Mouse (Mus musculus) C2C12 (cell line): ENCODE results near the gene Nuak1. TPM values are rescaled to one million over a fixed set of nuclear protein-coding genes. Genes with fewer than 3 reads are reported as not detected.

ENCODE experiments used
- H3K27me3 ChIP-seq: one replicate; pipeline ENCODE4 v1.6.1; 2011; ENCODE audit not compliant: control insufficient read depth, insufficient read depth, insufficient read length
- H3K36me3 ChIP-seq: one replicate; pipeline ENCODE4 v1.6.1; 2011; ENCODE audit not compliant: control insufficient read depth, insufficient read depth
- H3K4me3 ChIP-seq: one replicate; pipeline ENCODE4 v1.5.1; 2011; ENCODE audit warnings: mild to moderate bottlenecking, control low read depth; ENCODE audit not compliant: poor library complexity, insufficient read depth, severe bottlenecking
- H3K79me2 ChIP-seq: one replicate; pipeline ENCODE4 v1.6.1; 2011; ENCODE audit not compliant: control insufficient read depth, insufficient read depth
- H3K79me3 ChIP-seq: one replicate; pipeline ENCODE4 v1.6.1; 2011; ENCODE audit warnings: low read depth, control low read depth
- H3ac ChIP-seq: one replicate; pipeline ENCODE3; 2011; ENCODE audit warnings: low read depth; ENCODE audit not compliant: control insufficient read depth, insufficient read length
- CEBPB ChIP-seq: IDR thresholded peaks from one replicate; pipeline ENCODE4 v1.6.1; 2011; ENCODE audit warnings: low read depth, mild to moderate bottlenecking, control low read depth, moderate library complexity
- CTCF ChIP-seq: IDR thresholded peaks from one replicate; pipeline ENCODE4 v1.5.1; 2011; ENCODE audit not compliant: control insufficient read depth, insufficient read depth, insufficient read length
- FOSL1 ChIP-seq: IDR thresholded peaks from one replicate; pipeline ENCODE4 v1.8.0; 2011; ENCODE audit warnings: mild to moderate bottlenecking, low read length; ENCODE audit not compliant: poor library complexity, insufficient read depth, severe bottlenecking
- MAX ChIP-seq: IDR thresholded peaks from one replicate; pipeline ENCODE4 v1.6.1; 2011; ENCODE audit warnings: mild to moderate bottlenecking, control low read depth
- MYOD1 ChIP-seq: IDR thresholded peaks from one replicate; pipeline ENCODE4 v1.6.1; 2011; ENCODE audit warnings: low read depth; ENCODE audit not compliant: control insufficient read depth, insufficient read length
- MYOG ChIP-seq: IDR thresholded peaks from one replicate; pipeline ENCODE4 v1.6.1; 2011; ENCODE audit not compliant: control insufficient read depth, insufficient read length; ENCODE audit errors: extremely low read depth
- USF1 ChIP-seq: IDR thresholded peaks from one replicate; pipeline ENCODE4 v1.6.1; 2011; ENCODE audit warnings: low read depth, mild to moderate bottlenecking, control low read depth, moderate library complexity
- polyA plus RNA-seq: library from polyadenylated mRNA; unstranded; fragments of >200 nt; fragmentation: generic; extraction: Trizol; gene quantifications from one replicate; pipeline ENCODE4 v1.2.1, GENCODE M21; 2012; ENCODE audit warnings: missing spikeins

Nuak1 gene
- polyA plus RNA-seq, 1 experiment: 15.2 TPM

GRCm38 (mm10) chr10:84397276-84397675, 43.1 kb downstream of the Nuak1 start:
- H3K4me3 ChIP-seq: no peak overlapping the region
- no peaks in the 10 kb centered on the region for H3K36me3 ChIP-seq
- H3K79me2 ChIP-seq: peaks cover 27% of the 10 kb centered on the region
- no peak for TF ChIP-seq MYOG
- peak; percentile 25 for TF ChIP-seq MAX
- H3ac ChIP-seq: no peak overlapping the region
- H3K79me3 ChIP-seq: no peaks in the 10 kb centered on the region
- no peaks in the 10 kb centered on the region for H3K27me3 ChIP-seq

DNA sequence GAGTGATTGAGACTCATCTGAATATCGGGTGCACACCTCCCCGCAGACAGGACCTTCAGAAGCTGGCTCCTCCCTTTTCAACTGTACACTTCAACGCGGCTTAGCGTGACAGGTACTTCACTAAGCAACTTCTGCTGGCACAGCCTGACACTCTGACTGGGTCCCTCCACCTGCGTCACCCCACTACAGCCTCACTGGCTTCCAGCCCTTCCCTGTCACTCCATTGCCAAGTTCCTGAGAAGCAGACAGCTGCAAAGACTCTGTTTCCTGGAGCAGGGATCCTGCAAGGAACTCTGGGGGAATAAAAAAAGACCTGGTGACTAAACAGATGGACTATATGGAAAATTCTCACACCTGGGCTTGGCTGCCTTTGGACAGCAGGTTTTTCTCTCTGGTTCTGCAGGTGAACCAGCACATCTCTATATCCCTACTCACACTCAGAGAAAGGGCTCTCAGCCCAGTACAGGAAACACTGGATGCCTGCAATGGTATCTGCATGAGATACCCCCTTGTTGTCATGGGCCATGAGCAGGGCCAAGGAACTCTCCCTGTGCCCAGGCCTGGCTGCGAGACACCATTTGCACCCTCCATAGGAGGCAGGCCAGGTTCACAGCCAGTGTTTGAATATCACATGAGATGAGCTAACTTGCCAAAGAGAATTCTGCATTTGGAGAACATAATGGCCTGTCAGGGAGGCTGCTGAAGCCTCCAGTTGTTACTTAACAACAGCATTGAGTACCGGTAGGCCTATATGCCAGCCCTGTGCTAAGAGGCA, 44.3 kb downstream of the Nuak1 start:
- no peak overlapping the region for H3ac ChIP-seq
- H3K36me3 ChIP-seq: peaks cover 4% of the 10 kb centered on the region
- no peaks in the 10 kb centered on the region for H3K79me3 ChIP-seq
- H3K4me3 ChIP-seq: no peak overlapping the region
- H3K79me2 ChIP-seq: peaks cover 31% of the 10 kb centered on the region
- TF ChIP-seq USF1: no peak
- TF ChIP-seq CEBPB: no peak
- no peak for TF ChIP-seq CTCF
- TF ChIP-seq MYOG: no peak
- TF ChIP-seq FOSL1: no peak
- TF ChIP-seq MAX: no peak
- no peak for TF ChIP-seq MYOD1
- no peaks in the 10 kb centered on the region for H3K27me3 ChIP-seq

DNA sequence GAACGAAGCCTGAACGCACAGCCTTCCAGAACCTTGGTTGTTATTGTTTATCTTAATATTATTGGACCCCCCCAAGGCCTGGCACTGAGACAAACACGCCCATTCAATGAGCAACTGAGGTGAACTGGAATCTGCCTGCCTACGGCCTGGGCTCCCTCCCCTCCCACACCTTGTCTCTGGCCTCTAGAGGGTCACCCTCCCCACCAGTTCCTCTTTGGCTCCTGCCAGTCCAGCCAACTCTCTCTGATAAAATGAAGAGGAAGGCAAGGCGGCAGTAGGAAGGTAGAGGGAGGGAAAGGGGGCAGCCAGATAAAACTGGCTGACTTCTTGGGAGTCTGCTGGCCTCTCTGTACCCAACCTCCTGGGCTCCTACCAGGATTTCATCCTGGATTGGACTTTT, 45.1 kb downstream of the Nuak1 start:
- Histone ChIP-seq H3K27me3 (no peaks in the 10 kb centered on the region), H3K79me3 (no peaks in the 10 kb centered on the region), H3K36me3 (peaks cover 5% of the 10 kb centered on the region), H3ac (no peak overlapping the region), H3K4me3 (no peak overlapping the region), H3K79me2 (peaks cover 37% of the 10 kb centered on the region)
- TF ChIP-seq USF1 (no peak), MYOD1 (no peak), MYOG (no peak), MAX (no peak), CEBPB (no peak), FOSL1 (no peak), CTCF (no peak)

GRCm38 (mm10) chr10:84393881-84394280, 46.5 kb downstream of the Nuak1 start:
- no peaks in the 10 kb centered on the region for H3K27me3 ChIP-seq
- peaks cover 8% of the 10 kb centered on the region for H3K36me3 ChIP-seq
- H3K79me3 ChIP-seq: no peaks in the 10 kb centered on the region
- H3K4me3 ChIP-seq: no peak overlapping the region
- no peak for TF ChIP-seq MAX
- no peak for TF ChIP-seq USF1
- no peak for TF ChIP-seq MYOD1
- no peak for TF ChIP-seq CEBPB
- TF ChIP-seq MYOG: no peak
- no peak for TF ChIP-seq CTCF
- TF ChIP-seq FOSL1: no peak
- no peak overlapping the region for H3ac ChIP-seq
- peaks cover 42% of the 10 kb centered on the region for H3K79me2 ChIP-seq

DNA sequence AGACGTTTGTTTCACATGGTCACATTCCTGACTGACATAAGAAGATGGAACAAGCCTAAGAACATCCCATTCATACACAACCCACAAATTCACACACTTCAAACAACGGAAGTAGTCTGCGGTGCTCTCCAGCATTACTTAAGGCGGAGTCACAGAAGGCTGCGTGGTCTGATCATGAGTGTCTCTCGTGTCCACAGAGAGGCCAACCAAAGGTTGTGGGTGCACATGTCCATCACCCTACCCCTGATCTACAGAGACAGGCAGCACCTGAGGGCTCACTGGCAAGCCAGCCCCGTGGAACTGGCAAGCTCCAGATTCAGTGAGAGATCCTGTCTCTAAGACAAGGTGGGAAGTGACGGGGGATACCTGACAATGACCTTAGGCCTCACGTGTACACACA, 47.0 kb downstream of the Nuak1 start:
- H3K27me3 ChIP-seq: no peaks in the 10 kb centered on the region
- peaks cover 8% of the 10 kb centered on the region for H3K36me3 ChIP-seq
- H3K79me2 ChIP-seq: peaks cover 42% of the 10 kb centered on the region
- H3K79me3 ChIP-seq: no peaks in the 10 kb centered on the region
- TF ChIP-seq FOSL1 (no peak), MYOG (no peak), USF1 (no peak), CTCF (no peak), MAX (no peak), CEBPB (no peak), MYOD1 (no peak)
- no peak overlapping the region for H3ac ChIP-seq
- H3K4me3 ChIP-seq: no peak overlapping the region

DNA sequence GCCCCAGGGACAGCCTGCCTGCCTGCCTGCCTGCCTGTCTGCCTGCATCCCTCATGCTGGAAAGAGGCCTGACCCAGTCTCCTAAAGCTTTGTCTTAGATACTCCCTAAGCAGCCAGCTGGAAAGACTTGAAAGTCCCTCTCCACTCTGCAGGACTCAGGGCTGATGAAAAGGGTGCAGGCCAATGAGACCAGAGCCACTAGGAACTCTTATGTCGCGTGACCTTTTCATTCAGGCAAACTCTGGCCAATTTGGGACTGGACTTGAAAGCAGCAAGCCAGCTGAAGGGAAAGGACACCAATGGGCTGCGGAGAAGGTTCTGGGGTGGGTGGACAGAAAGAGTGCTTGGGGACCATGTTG, 47.7 kb downstream of the Nuak1 start:
- H3K4me3 ChIP-seq: no peak overlapping the region
- peaks cover 8% of the 10 kb centered on the region for H3K36me3 ChIP-seq
- no peaks in the 10 kb centered on the region for H3K79me3 ChIP-seq
- H3K27me3 ChIP-seq: no peaks in the 10 kb centered on the region
- peaks cover 38% of the 10 kb centered on the region for H3K79me2 ChIP-seq
- TF ChIP-seq CTCF: no peak
- peak overlapping the region; percentile 34 for H3ac ChIP-seq
